Mouse (Mus musculus): Measurements from ENCODE around the gene Asb16. TPM values are rescaled to one million over a fixed set of nuclear protein-coding genes. Genes with fewer than 3 reads are reported as not detected.

Gene Asb16
- polyA plus RNA-seq, 1 experiment: not detected

GRCm38 (mm10) chr11:102297577-102298556, 29.3 kb downstream of the Asb16 start:
- Histone ChIP-seq H3K79me3 (ENCODE audit: low read depth) (peaks cover 24% of the 10 kb centered on the region), H3K27me3 (ENCODE audit: control insufficient read depth, insufficient read depth, insufficient read length) (no peaks in the 10 kb centered on the region), H3K79me2 (ENCODE audit: control insufficient read depth, insufficient read depth) (peaks cover 27% of the 10 kb centered on the region), H3ac (ENCODE audit: control insufficient read depth, insufficient read length, low read depth) (peak overlapping the region; percentile 67), H3K36me3 (ENCODE audit: control insufficient read depth, insufficient read depth) (peaks cover 16% of the 10 kb centered on the region), H3K4me3 (ENCODE audit: insufficient read depth, poor library complexity, severe bottlenecking) (peak overlapping the region; percentile 40)
- TF ChIP-seq MYOD1 (IDR thresholded peaks at IDR 0.05; ENCODE audit: control insufficient read depth, insufficient read length, low read depth) (no peak), CEBPB (IDR thresholded peaks at IDR 0.05; ENCODE audit: low read depth) (no peak), MAX (IDR thresholded peaks at IDR 0.05) (no peak), USF1 (IDR thresholded peaks at IDR 0.05; ENCODE audit: low read depth) (no peak), FOSL1 (IDR thresholded peaks at IDR 0.05; ENCODE audit: insufficient read depth, low read length, poor library complexity, severe bottlenecking) (no peak), MYOG (IDR thresholded peaks at IDR 0.05; ENCODE audit: control insufficient read depth, extremely low read depth, insufficient read length) (no peak), CTCF (IDR thresholded peaks at IDR 0.05; ENCODE audit: control insufficient read depth, insufficient read depth, insufficient read length) (no peak)

GRCm38 (mm10) chr11:102299839-102300238, 31.3 kb downstream of the Asb16 start:
- Histone ChIP-seq H3K4me3 (ENCODE audit: insufficient read depth, poor library complexity, severe bottlenecking) (no peak overlapping the region), H3K79me3 (ENCODE audit: low read depth) (peaks cover 9% of the 10 kb centered on the region), H3K36me3 (ENCODE audit: control insufficient read depth, insufficient read depth) (peaks cover 1% of the 10 kb centered on the region), H3ac (ENCODE audit: control insufficient read depth, insufficient read length, low read depth) (no peak overlapping the region), H3K79me2 (ENCODE audit: control insufficient read depth, insufficient read depth) (peaks cover 13% of the 10 kb centered on the region), H3K27me3 (ENCODE audit: control insufficient read depth, insufficient read depth, insufficient read length) (no peaks in the 10 kb centered on the region)
- TF ChIP-seq CEBPB (IDR thresholded peaks at IDR 0.05; ENCODE audit: low read depth) (no peak), USF1 (IDR thresholded peaks at IDR 0.05; ENCODE audit: low read depth) (no peak), MAX (IDR thresholded peaks at IDR 0.05) (peak; percentile 50)

GRCm38 (mm10) chr11:102304141-102304540, 35.6 kb downstream of the Asb16 start:
- Histone ChIP-seq H3K79me3 (ENCODE audit: low read depth) (no peaks in the 10 kb centered on the region), H3K27me3 (ENCODE audit: control insufficient read depth, insufficient read depth, insufficient read length) (no peaks in the 10 kb centered on the region), H3ac (ENCODE audit: control insufficient read depth, insufficient read length, low read depth) (no peak overlapping the region), H3K79me2 (ENCODE audit: control insufficient read depth, insufficient read depth) (no peaks in the 10 kb centered on the region), H3K36me3 (ENCODE audit: control insufficient read depth, insufficient read depth) (peaks cover 26% of the 10 kb centered on the region), H3K4me3 (ENCODE audit: insufficient read depth, poor library complexity, severe bottlenecking) (no peak overlapping the region)
- no peak for TF ChIP-seq USF1 (IDR thresholded peaks at IDR 0.05; ENCODE audit: low read depth)
- TF ChIP-seq MYOD1 (IDR thresholded peaks at IDR 0.05; ENCODE audit: control insufficient read depth, insufficient read length, low read depth): no peak
- no peak for TF ChIP-seq CTCF (IDR thresholded peaks at IDR 0.05; ENCODE audit: control insufficient read depth, insufficient read depth, insufficient read length)
- TF ChIP-seq MYOG (IDR thresholded peaks at IDR 0.05; ENCODE audit: control insufficient read depth, extremely low read depth, insufficient read length): no peak
- no peak for TF ChIP-seq CEBPB (IDR thresholded peaks at IDR 0.05; ENCODE audit: low read depth)
- TF ChIP-seq MAX (IDR thresholded peaks at IDR 0.05): no peak
- no peak for TF ChIP-seq FOSL1 (IDR thresholded peaks at IDR 0.05; ENCODE audit: insufficient read depth, low read length, poor library complexity, severe bottlenecking)

GRCm38 (mm10) chr11:102305359-102305758, 36.8 kb downstream of the Asb16 start:
- no peak overlapping the region for H3K4me3 ChIP-seq (ENCODE audit: insufficient read depth, poor library complexity, severe bottlenecking)
- no peaks in the 10 kb centered on the region for H3K27me3 ChIP-seq (ENCODE audit: control insufficient read depth, insufficient read depth, insufficient read length)
- H3K79me2 ChIP-seq (ENCODE audit: control insufficient read depth, insufficient read depth): no peaks in the 10 kb centered on the region
- H3ac ChIP-seq (ENCODE audit: control insufficient read depth, insufficient read length, low read depth): no peak overlapping the region
- no peaks in the 10 kb centered on the region for H3K79me3 ChIP-seq (ENCODE audit: low read depth)
- peaks cover 37% of the 10 kb centered on the region for H3K36me3 ChIP-seq (ENCODE audit: control insufficient read depth, insufficient read depth)
- TF ChIP-seq CEBPB (IDR thresholded peaks at IDR 0.05; ENCODE audit: low read depth) (no peak), MAX (IDR thresholded peaks at IDR 0.05) (no peak), CTCF (IDR thresholded peaks at IDR 0.05; ENCODE audit: control insufficient read depth, insufficient read depth, insufficient read length) (no peak), MYOD1 (IDR thresholded peaks at IDR 0.05; ENCODE audit: control insufficient read depth, insufficient read length, low read depth) (no peak), FOSL1 (IDR thresholded peaks at IDR 0.05; ENCODE audit: insufficient read depth, low read length, poor library complexity, severe bottlenecking) (no peak), USF1 (IDR thresholded peaks at IDR 0.05; ENCODE audit: low read depth) (no peak), MYOG (IDR thresholded peaks at IDR 0.05; ENCODE audit: control insufficient read depth, extremely low read depth, insufficient read length) (no peak)

- Histone ChIP-seq H3K27me3 (ENCODE audit: control insufficient read depth, insufficient read depth, insufficient read length) (no peaks in the 10 kb centered on the region), H3K36me3 (ENCODE audit: control insufficient read depth, insufficient read depth) (peaks cover 63% of the 10 kb centered on the region), H3ac (ENCODE audit: control insufficient read depth, insufficient read length, low read depth) (no peak overlapping the region), H3K4me3 (ENCODE audit: insufficient read depth, poor library complexity, severe bottlenecking) (no peak overlapping the region), H3K79me3 (ENCODE audit: low read depth) (no peaks in the 10 kb centered on the region), H3K79me2 (ENCODE audit: control insufficient read depth, insufficient read depth) (no peaks in the 10 kb centered on the region)
- TF ChIP-seq MYOG (IDR thresholded peaks at IDR 0.05; ENCODE audit: control insufficient read depth, extremely low read depth, insufficient read length) (no peak), MYOD1 (IDR thresholded peaks at IDR 0.05; ENCODE audit: control insufficient read depth, insufficient read length, low read depth) (no peak), USF1 (IDR thresholded peaks at IDR 0.05; ENCODE audit: low read depth) (no peak), MAX (IDR thresholded peaks at IDR 0.05) (no peak), CTCF (IDR thresholded peaks at IDR 0.05; ENCODE audit: control insufficient read depth, insufficient read depth, insufficient read length) (no peak), FOSL1 (IDR thresholded peaks at IDR 0.05; ENCODE audit: insufficient read depth, low read length, poor library complexity, severe bottlenecking) (no peak), CEBPB (IDR thresholded peaks at IDR 0.05; ENCODE audit: low read depth) (no peak)
Observed at GRCm38 (mm10) chr11:102308104-102308503, 39.6 kb downstream of the Asb16 start.
